Mouse (Mus musculus): ENCODE measurements around the gene Ndufa9. TPM values are rescaled to one million over a fixed set of nuclear protein-coding genes. Genes with fewer than 3 reads are reported as not detected.

Gene Ndufa9
- polyA plus RNA-seq, 1 experiment from 2014 or later: 171 TPM

GRCm38 (mm10) chr6:126794751-126795150 lies 54.2 kb downstream of the Ndufa9 start:
- Histone ChIP-seq H3K27me3 (no peaks in the 10 kb centered on the region), H3K4me3 (no peak overlapping the region), H3K9ac (no peak overlapping the region), H3K36me3 (no peaks in the 10 kb centered on the region), H3K4me1 (no peaks in the 10 kb centered on the region), H3K27ac (no peak overlapping the region), H3K9me3 (replicated peaks) (no peaks in the 10 kb centered on the region), H3K4me2 (replicated peaks) (no peak overlapping the region)
- 73% methylated on average over 6 of the region's 6 CpGs for WGBS
- no peak for ATAC-seq (ENCODE audit: low FRiP score)

- Histone ChIP-seq H3K9me3 (replicated peaks) (no peaks in the 10 kb centered on the region), H3K4me3 (no peak overlapping the region), H3K9ac (no peak overlapping the region), H3K4me1 (no peaks in the 10 kb centered on the region), H3K27me3 (no peaks in the 10 kb centered on the region), H3K36me3 (no peaks in the 10 kb centered on the region), H3K27ac (no peak overlapping the region), H3K4me2 (replicated peaks) (no peak overlapping the region)
- ATAC-seq (ENCODE audit: low FRiP score): no peak
- WGBS: 96% methylated on average over 6 of the region's 6 CpGs
Measured at GRCm38 (mm10) chr6:126793689-126794088, 55.2 kb downstream of the Ndufa9 start.

- ATAC-seq (ENCODE audit: low FRiP score): no peak
- H3K27me3 ChIP-seq: no peaks in the 10 kb centered on the region
- no peak overlapping the region for H3K27ac ChIP-seq
- no peaks in the 10 kb centered on the region for H3K4me1 ChIP-seq
- H3K36me3 ChIP-seq: no peaks in the 10 kb centered on the region
- no peak overlapping the region for H3K4me3 ChIP-seq
- 41% methylated on average over 12 of the region's 12 CpGs for WGBS
- no peak overlapping the region for H3K9ac ChIP-seq
- no peaks in the 10 kb centered on the region for H3K9me3 ChIP-seq (replicated peaks)
- peak overlapping the region; percentile 35 for H3K4me2 ChIP-seq (replicated peaks)
Measured at GRCm38 (mm10) chr6:126791964-126792363, 57.0 kb downstream of the Ndufa9 start.

- Histone ChIP-seq H3K4me2 (replicated peaks) (no peak overlapping the region), H3K9me3 (replicated peaks) (no peaks in the 10 kb centered on the region), H3K36me3 (no peaks in the 10 kb centered on the region), H3K9ac (no peak overlapping the region), H3K27ac (no peak overlapping the region), H3K27me3 (no peaks in the 10 kb centered on the region), H3K4me3 (no peak overlapping the region), H3K4me1 (no peaks in the 10 kb centered on the region)
- ATAC-seq (ENCODE audit: low FRiP score): no peak
- WGBS: 46% methylated on average over 4 of the region's 4 CpGs
Measured at GRCm38 (mm10) chr6:126791488-126791887, 57.4 kb downstream of the Ndufa9 start.

- H3K36me3 ChIP-seq: no peaks in the 10 kb centered on the region
- WGBS: 83% methylated on average over 8 of the region's 8 CpGs
- ATAC-seq (ENCODE audit: low FRiP score): no peak
Measured at GRCm38 (mm10) chr6:126788863-126789262, 60.1 kb downstream of the Ndufa9 start.

GRCm38 (mm10) chr6:126784206-126784605 lies 64.7 kb downstream of the Ndufa9 start:
- Histone ChIP-seq H3K36me3 (no peaks in the 10 kb centered on the region), H3K27me3 (no peaks in the 10 kb centered on the region), H3K27ac (no peak overlapping the region), H3K4me2 (replicated peaks) (no peak overlapping the region), H3K4me1 (no peaks in the 10 kb centered on the region), H3K4me3 (no peak overlapping the region), H3K9ac (no peak overlapping the region), H3K9me3 (replicated peaks) (no peaks in the 10 kb centered on the region)
- 54% methylated on average over 5 of the region's 5 CpGs for WGBS
- ATAC-seq (ENCODE audit: low FRiP score): no peak

More at GRCm38 (mm10) chr6:126788863-126789262, 60.1 kb downstream of the Ndufa9 start:
- Histone ChIP-seq H3K27ac (no peak overlapping the region), H3K9ac (no peak overlapping the region), H3K4me1 (no peaks in the 10 kb centered on the region), H3K27me3 (no peaks in the 10 kb centered on the region), H3K9me3 (replicated peaks) (no peaks in the 10 kb centered on the region), H3K4me3 (no peak overlapping the region), H3K4me2 (replicated peaks) (no peak overlapping the region)

- Histone ChIP-seq H3K27me3 (no peaks in the 10 kb centered on the region), H3K4me3 (no peak overlapping the region), H3K9me3 (replicated peaks) (no peaks in the 10 kb centered on the region), H3K36me3 (no peaks in the 10 kb centered on the region), H3K4me2 (replicated peaks) (no peak overlapping the region), H3K27ac (no peak overlapping the region), H3K9ac (no peak overlapping the region), H3K4me1 (no peaks in the 10 kb centered on the region)
- 72% methylated on average over 10 of the region's 10 CpGs for WGBS
- no peak for ATAC-seq (ENCODE audit: low FRiP score)
Measured at GRCm38 (mm10) chr6:126783651-126784066, 65.3 kb downstream of the Ndufa9 start.

GRCm38 (mm10) chr6:126783056-126783455 lies 65.9 kb downstream of the Ndufa9 start:
- Histone ChIP-seq H3K27me3 (no peaks in the 10 kb centered on the region), H3K9me3 (replicated peaks) (no peaks in the 10 kb centered on the region), H3K9ac (no peak overlapping the region), H3K36me3 (no peaks in the 10 kb centered on the region), H3K4me1 (no peaks in the 10 kb centered on the region), H3K4me3 (no peak overlapping the region), H3K27ac (no peak overlapping the region), H3K4me2 (replicated peaks) (no peak overlapping the region)
- no peak for ATAC-seq (ENCODE audit: low FRiP score)
- 94% methylated on average over 1 of the region's 1 CpGs for WGBS

GRCm38 (mm10) chr6:126777889-126778288 lies 71.0 kb downstream of the Ndufa9 start:
- Histone ChIP-seq H3K27ac (no peak overlapping the region), H3K36me3 (no peaks in the 10 kb centered on the region), H3K4me3 (no peak overlapping the region), H3K27me3 (no peaks in the 10 kb centered on the region), H3K9ac (no peak overlapping the region), H3K9me3 (replicated peaks) (no peaks in the 10 kb centered on the region), H3K4me2 (replicated peaks) (no peak overlapping the region), H3K4me1 (no peaks in the 10 kb centered on the region)
- ATAC-seq (ENCODE audit: low FRiP score): no peak
- WGBS: 68% methylated on average over 6 of the region's 6 CpGs

GRCm38 (mm10) chr6:126773873-126774272 lies 75.1 kb downstream of the Ndufa9 start:
- ATAC-seq (ENCODE audit: low FRiP score): no peak
- no peak overlapping the region for H3K4me3 ChIP-seq
- 55% methylated on average over 4 of the region's 4 CpGs for WGBS
- no peaks in the 10 kb centered on the region; the same call in 1 of the 2 replicates for H3K27me3 ChIP-seq
- no peaks in the 10 kb centered on the region for H3K9me3 ChIP-seq (replicated peaks)
- H3K4me2 ChIP-seq (replicated peaks): no peak overlapping the region
- H3K4me1 ChIP-seq: peaks cover 10% of the 10 kb centered on the region; the same call in 1 of the 2 replicates
- H3K9ac ChIP-seq: no peak overlapping the region
- H3K27ac ChIP-seq: no peak overlapping the region
- no peaks in the 10 kb centered on the region for H3K36me3 ChIP-seq

- Histone ChIP-seq H3K4me1 (peaks cover 25% of the 10 kb centered on the region), H3K4me2 (replicated peaks) (no peak overlapping the region), H3K27ac (no peak overlapping the region), H3K9ac (no peak overlapping the region), H3K4me3 (no peak overlapping the region), H3K36me3 (no peaks in the 10 kb centered on the region), H3K27me3 (no peaks in the 10 kb centered on the region; the same call in 1 of the 2 replicates), H3K9me3 (replicated peaks) (no peaks in the 10 kb centered on the region)
- WGBS: 77% methylated on average over 4 of the region's 4 CpGs
- ATAC-seq (ENCODE audit: low FRiP score): no peak
Measured at GRCm38 (mm10) chr6:126772326-126772725, 76.6 kb downstream of the Ndufa9 start.
